In genomic region chr7:111122531-111123130, GRCm38 (mm10) we compare ENCODE assay signal across 7 mouse cellular contexts. TPM values are rescaled to one million over a fixed set of nuclear protein-coding genes. Genes with fewer than 3 reads are reported as not detected.
DNase-seq lines count a peak whose midpoint lies in the region; ATAC-seq lines count a peak whose summit lies in the region.

No protein-coding gene starts in this region.

- no peaks in the 10 kb centered on the region for H3K27me3 ChIP-seq in embryonic facial prominence, embryonic 12.5 days
- no peaks in the 10 kb centered on the region for H3K27me3 ChIP-seq in limb, embryonic 11.5 days (ENCODE audit: control insufficient read depth, insufficient read depth, low read length)
- no peaks in the 10 kb centered on the region for H3K27me3 ChIP-seq in midbrain, embryonic 14.5 days (ENCODE audit: control insufficient read depth, insufficient read depth, low read length)

- WGBS in embryonic facial prominence, embryonic 12.5 days, result 1% methylated on average over 44 of the region's 44 CpGs
- under 1% methylated on average over 44 of the region's 44 CpGs for WGBS in limb, embryonic 11.5 days
- WGBS in midbrain, embryonic 14.5 days, result under 1% methylated on average over 44 of the region's 44 CpGs

- no peaks in the 10 kb centered on the region for H3K36me3 ChIP-seq in embryonic facial prominence, embryonic 12.5 days
- no peaks in the 10 kb centered on the region; the same call in 1 of the 2 replicates for H3K36me3 ChIP-seq in limb, embryonic 11.5 days (ENCODE audit: control insufficient read depth, insufficient read depth, low read length)
- 0 out of 2 replicates have a peak, but pooled peaks cover 3% of the 10 kb centered on the region for H3K36me3 ChIP-seq in midbrain, embryonic 14.5 days (ENCODE audit: control insufficient read depth, insufficient read depth, low read length)

- ATAC-seq in embryonic facial prominence, embryonic 12.5 days (ENCODE audit: insufficient number of reproducible peaks, insufficient read depth, low FRiP score, low TSS enrichment), result peak; percentile 100
- ATAC-seq in limb, embryonic 11.5 days (ENCODE audit: insufficient number of reproducible peaks, low FRiP score, low TSS enrichment, low read depth), result peak; percentile 99
- peak; percentile 99 for ATAC-seq in midbrain, embryonic 14.5 days (ENCODE audit: low FRiP score, low TSS enrichment)

- H3K4me1 ChIP-seq in embryonic facial prominence, embryonic 12.5 days, result peaks cover 5% of the 10 kb centered on the region; the same call in 1 of the 2 replicates
- no peaks in the 10 kb centered on the region for H3K4me1 ChIP-seq in limb, embryonic 11.5 days (ENCODE audit: control insufficient read depth, insufficient read depth, low read length)
- peaks cover 5% of the 10 kb centered on the region; the same call in 1 of the 2 replicates for H3K4me1 ChIP-seq in midbrain, embryonic 14.5 days (ENCODE audit: control insufficient read depth, insufficient read depth, low read length)

- no peaks in the 10 kb centered on the region for H3K9me3 ChIP-seq in embryonic facial prominence, embryonic 12.5 days
- no peaks in the 10 kb centered on the region for H3K9me3 ChIP-seq in limb, embryonic 11.5 days (ENCODE audit: control insufficient read depth, low read length)
- H3K9me3 ChIP-seq in midbrain, embryonic 14.5 days (ENCODE audit: control insufficient read depth, low read length), result no peaks in the 10 kb centered on the region

- H3K27ac ChIP-seq in embryonic facial prominence, embryonic 12.5 days, result peak overlapping the region; percentile 98
- H3K27ac ChIP-seq in limb, embryonic 11.5 days (replicated peaks; ENCODE audit: low read depth, low read length), result peak overlapping the region; percentile 96
- peak overlapping the region; percentile 99 for H3K27ac ChIP-seq in midbrain, embryonic 14.5 days (replicated peaks; ENCODE audit: low read depth, low read length)

- peak overlapping the region; percentile 67 for H3K4me2 ChIP-seq in embryonic facial prominence, embryonic 12.5 days (replicated peaks)
- peak overlapping the region; percentile 81 for H3K4me2 ChIP-seq in limb, embryonic 11.5 days (ENCODE audit: low read depth, severe bottlenecking)
- peak overlapping the region; percentile 86 for H3K4me2 ChIP-seq in midbrain, embryonic 14.5 days (ENCODE audit: low read length)

- DNase-seq in adrenal gland, postnatal 25 days, result peak; percentile 94
- peak; percentile 100 for DNase-seq in heart, adult 11 months
- peak; percentile 97 for DNase-seq in kidney, adult 18-20 months
- DNase-seq in limb, embryonic 11.5 days (ENCODE audit: low spot score), result peak; percentile 96
- DNase-seq in midbrain, embryonic 14.5 days, result peak; percentile 99
- peak; percentile 93 to 95 for DNase-seq in spleen, adult 18-20 months

- peak overlapping the region; percentile 70 for H3K9ac ChIP-seq in embryonic facial prominence, embryonic 12.5 days
- peak overlapping the region; percentile 85 for H3K9ac ChIP-seq in limb, embryonic 11.5 days (ENCODE audit: low read length)
- peak overlapping the region; percentile 86 for H3K9ac ChIP-seq in midbrain, embryonic 14.5 days (replicated peaks; ENCODE audit: low read length)

- H3K4me3 ChIP-seq in embryonic facial prominence, embryonic 12.5 days, result peak overlapping the region; percentile 57
- H3K4me3 ChIP-seq in limb, embryonic 11.5 days (ENCODE audit: low read depth, low read length), result peak overlapping the region; percentile 46
- H3K4me3 ChIP-seq in midbrain, embryonic 14.5 days (replicated peaks; ENCODE audit: low read depth, low read length), result peak overlapping the region; percentile 57

RNA-seq across cellular contexts. Expression of gene Eif4g2, which starts 39.8 kb away (rescaled TPM):
- 875 and 903 TPM in 2 replicates for total RNA-seq in adrenal gland, postnatal 25 days (2021)
- 989 and 1,084 TPM in 2 replicates for polyA plus RNA-seq in embryonic facial prominence, embryonic 12.5 days (2016; fragmentation: Nextera tagmentation; extraction: Ambion mirVana)
- 1,587 and 1,677 TPM in 2 replicates for polyA plus RNA-seq in limb, embryonic 11.5 days (2014; fragmentation: Nextera tagmentation; extraction: Ambion mirVana)
- polyA plus RNA-seq in midbrain, embryonic 14.5 days (2014; fragmentation: Nextera tagmentation; extraction: Ambion mirVana), result 906 and 1,582 TPM in 2 replicates

Comparison
In these comparisons a context has a peak if more than half of its experiments do, and no peak if none do; other contexts are left out.
1. Peak in every context shown above with its lines: DNase-seq, ATAC-seq, H3K4me3 ChIP-seq and H3K27ac ChIP-seq.